Mouse (Mus musculus) forebrain, embryonic 13.5 days (tissue): ENCODE measurements at regions not wholly inside any gene's neighbourhood (a gene's known extent, or its start where the extent isn't known, plus 50 kb on each side); places are given as distances from the start of the nearest gene placed in this dataset.
"Not testable (repeated sequence)": the region's sequence is repeated elsewhere in the genome, so short reads cannot be mapped to it uniquely, and the experiment has no call there.

Experiments
- ATAC-seq: fragments of 200-750 bp; cut with Nextera tagmentation; 2 replicates; pipeline ENCODE4 v1.8.0; 2017
- H3K27ac ChIP-seq: fragments of 300-500 bp; sonication (generic); 2 replicates; pipeline ENCODE4 v1.5.1; 2015; ENCODE audit warnings: inconsistent platforms, mild to moderate bottlenecking, moderate library complexity
- H3K27me3 ChIP-seq: fragments of 300-500 bp; sonication (generic); 2 replicates; pipeline ENCODE4 v1.6.1; 2015; ENCODE audit warnings: mild to moderate bottlenecking, inconsistent platforms
- H3K36me3 ChIP-seq: fragments of 300-500 bp; sonication (generic); 2 replicates; pipeline ENCODE4 v1.6.1; 2015; ENCODE audit warnings: mild to moderate bottlenecking, inconsistent platforms; ENCODE audit not compliant: poor library complexity, severe bottlenecking
- H3K4me1 ChIP-seq: fragments of 300-500 bp; sonication (generic); 2 replicates; pipeline ENCODE4 v1.6.1; 2015; ENCODE audit warnings: inconsistent platforms
- H3K4me2 ChIP-seq: fragments of 300-500 bp; sonication (generic); 2 replicates; pipeline ENCODE4 v1.6.1; 2015; ENCODE audit warnings: inconsistent platforms, mild to moderate bottlenecking, moderate library complexity
- H3K4me3 ChIP-seq: fragments of 300-500 bp; sonication (generic); 2 replicates; pipeline ENCODE4 v1.5.1; 2015; ENCODE audit warnings: mild to moderate bottlenecking, inconsistent platforms
- H3K9ac ChIP-seq: fragments of 300-500 bp; sonication (generic); 2 replicates; pipeline ENCODE4 v1.6.1; 2015; ENCODE audit warnings: mild to moderate bottlenecking, inconsistent platforms
- H3K9me3 ChIP-seq: fragments of 300-500 bp; sonication (generic); replicated peaks from 2 replicates; pipeline ENCODE4 v1.6.1; 2016; ENCODE audit warnings: inconsistent platforms
- WGBS: fragments of 180-500 bp; shearing (Covaris S2); methylation state at CpG from one replicate; pipeline ENCODE4 v1.1.7; 2015; 5-methylcytosine and 5-hydroxymethylcytosine counted together

DNA sequence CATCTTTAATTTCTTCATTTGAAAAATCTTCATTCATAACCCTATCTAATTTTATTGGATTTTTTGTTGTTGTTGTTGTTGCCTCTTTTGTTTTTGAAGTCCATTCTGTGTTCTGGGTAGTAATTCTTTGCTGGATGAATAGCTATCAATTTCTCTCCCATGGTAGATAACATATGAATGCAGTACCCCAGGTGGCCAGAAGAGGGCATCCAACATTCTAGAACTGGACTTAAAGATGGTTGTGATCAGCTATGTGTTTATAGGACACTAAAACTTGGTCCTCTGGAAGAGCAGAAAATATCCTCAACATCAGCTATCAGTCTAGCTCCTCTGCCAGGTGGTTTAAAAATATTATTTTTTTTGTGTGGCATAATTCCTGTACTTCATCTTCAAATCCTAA, 73.0 kb downstream of the Prl2c3 start:
- not testable (repeated sequence) for H3K4me2 ChIP-seq, ATAC-seq, H3K9me3 ChIP-seq, H3K4me1 ChIP-seq, H3K27me3 ChIP-seq, H3K36me3 ChIP-seq, H3K4me3 ChIP-seq, H3K27ac ChIP-seq, H3K9ac ChIP-seq

DNA sequence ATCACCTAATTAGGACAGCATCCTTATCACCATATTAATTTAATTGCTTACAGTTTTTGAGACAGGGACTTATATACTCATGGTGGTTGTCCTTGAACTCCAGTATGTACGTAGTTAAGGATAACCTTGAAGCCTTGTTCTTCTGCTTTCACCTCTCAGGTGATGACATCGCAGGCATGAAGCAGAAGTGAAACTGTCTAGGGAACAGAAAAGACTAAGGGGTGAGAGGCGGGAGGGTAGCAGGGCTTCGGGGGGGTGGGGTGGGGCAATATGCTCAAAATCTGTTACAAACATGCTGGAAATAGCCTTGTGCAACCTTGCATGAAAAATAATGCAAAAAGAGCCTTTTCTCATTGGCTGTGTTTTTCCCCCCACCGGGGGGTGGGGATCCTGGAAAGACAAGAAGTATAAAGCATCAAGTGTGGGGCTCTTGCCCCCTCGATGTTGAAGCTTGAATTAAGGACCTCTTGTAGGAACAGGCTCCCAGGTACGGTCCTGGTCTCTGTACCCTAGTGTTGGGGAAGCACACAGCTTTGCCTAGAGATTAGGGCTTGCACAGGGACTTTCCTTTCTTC, 81.8 kb downstream of the Prl2c3 start:
- WGBS: 92% methylated on average over 7 of the region's 7 CpGs
- not testable (repeated sequence) for H3K27me3 ChIP-seq, H3K4me3 ChIP-seq

DNA sequence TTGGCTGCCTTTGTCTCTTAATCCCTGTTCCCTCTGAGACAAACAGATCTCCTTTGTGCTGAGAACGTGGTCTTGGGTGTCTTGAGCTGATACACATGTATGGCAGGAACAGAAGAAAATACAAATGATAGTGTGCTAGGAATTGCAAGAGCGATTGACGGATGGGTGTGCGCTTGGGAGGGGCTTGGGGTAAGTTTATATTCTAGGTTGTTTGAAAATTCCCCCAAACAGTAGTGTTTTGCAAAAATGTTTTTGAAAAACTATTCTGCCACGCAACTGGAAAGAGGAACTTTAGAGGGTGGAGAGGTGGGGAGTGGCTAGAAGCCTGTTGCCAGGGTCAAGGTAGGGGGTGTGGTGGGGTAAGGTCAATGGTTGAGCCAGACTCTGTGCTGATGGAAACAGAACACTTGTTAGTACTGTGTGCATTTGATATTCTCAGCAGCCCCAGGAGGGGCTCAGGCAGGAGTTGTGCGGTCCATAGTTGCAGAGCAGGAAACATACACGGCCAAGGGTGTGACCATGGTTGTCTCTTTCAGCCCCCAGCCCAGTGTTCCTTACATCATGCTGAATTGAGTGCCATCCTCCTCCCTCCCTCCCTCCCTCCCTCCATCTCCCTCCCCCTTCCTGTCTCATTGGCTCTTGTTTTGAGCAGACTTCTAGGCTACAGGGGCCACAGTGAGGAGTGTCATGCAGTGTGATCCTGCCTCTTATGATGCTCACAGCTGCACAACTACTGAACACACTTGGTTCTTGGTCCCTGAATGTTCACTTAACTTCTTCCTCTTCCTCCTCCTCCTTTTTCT, 88.2 kb downstream of the Prl2c3 start:
- Histone ChIP-seq H3K36me3 (no peaks in the 10 kb centered on the region), H3K9ac (no peak overlapping the region), H3K4me3 (no peak overlapping the region), H3K27ac (no peak overlapping the region), H3K9me3 (no peaks in the 10 kb centered on the region), H3K27me3 (no peaks in the 10 kb centered on the region), H3K4me2 (no peak overlapping the region), H3K4me1 (no peaks in the 10 kb centered on the region)
- 58% methylated on average over 7 of the region's 7 CpGs for WGBS
- no peak for ATAC-seq

More for the DNA sequence above, 81.8 kb downstream of the Prl2c3 start:
- not testable (repeated sequence) for H3K36me3 ChIP-seq, H3K9ac ChIP-seq, H3K4me1 ChIP-seq, H3K27ac ChIP-seq, ATAC-seq, H3K9me3 ChIP-seq, H3K4me2 ChIP-seq

DNA sequence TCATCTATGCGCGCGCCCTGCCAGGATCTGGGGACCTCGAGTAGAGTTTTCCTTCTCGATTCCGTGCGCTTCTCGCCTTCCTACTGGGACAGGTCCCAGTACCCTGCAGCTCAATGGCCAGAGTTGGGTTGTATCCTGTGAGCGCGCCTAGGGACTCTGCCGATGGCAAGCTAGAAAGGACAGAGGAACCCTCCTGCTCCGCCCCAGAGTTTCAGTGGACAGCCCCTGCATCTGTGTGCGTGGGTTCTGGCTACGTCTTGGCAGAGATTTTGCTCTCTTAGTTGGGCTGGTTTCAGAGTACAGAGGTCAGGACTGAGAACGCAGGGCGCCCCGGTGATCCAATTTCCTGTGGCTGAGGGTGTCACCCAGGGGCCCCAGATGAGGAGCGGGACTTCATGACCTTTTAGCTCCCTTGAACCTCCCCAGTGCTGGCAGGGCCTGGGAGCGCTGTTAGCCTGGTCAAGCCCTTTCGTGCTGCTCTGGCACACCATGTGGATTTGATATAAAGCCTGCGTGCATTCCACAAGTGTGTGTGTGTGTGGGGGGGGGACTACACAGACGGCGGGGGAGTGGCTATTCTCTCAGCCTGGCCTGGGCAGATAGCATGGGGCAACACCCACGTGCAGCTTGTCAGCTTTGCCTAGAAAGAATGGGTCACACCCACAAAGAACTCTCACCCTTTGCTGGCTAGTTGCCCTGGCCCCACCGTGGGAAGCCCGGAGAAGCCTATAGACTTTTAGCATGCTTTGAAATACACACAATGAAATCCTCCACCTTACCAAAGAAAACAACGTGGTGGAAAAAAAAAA, 96.9 kb downstream of the Prl2c3 start:
- 2% methylated on average over 15 of the region's 27 CpGs for WGBS
- not testable (repeated sequence) for H3K4me1 ChIP-seq, H3K27me3 ChIP-seq, H3K27ac ChIP-seq, H3K9ac ChIP-seq, H3K9me3 ChIP-seq, H3K36me3 ChIP-seq, H3K4me2 ChIP-seq, H3K4me3 ChIP-seq
- ATAC-seq: peak; percentile 23

DNA sequence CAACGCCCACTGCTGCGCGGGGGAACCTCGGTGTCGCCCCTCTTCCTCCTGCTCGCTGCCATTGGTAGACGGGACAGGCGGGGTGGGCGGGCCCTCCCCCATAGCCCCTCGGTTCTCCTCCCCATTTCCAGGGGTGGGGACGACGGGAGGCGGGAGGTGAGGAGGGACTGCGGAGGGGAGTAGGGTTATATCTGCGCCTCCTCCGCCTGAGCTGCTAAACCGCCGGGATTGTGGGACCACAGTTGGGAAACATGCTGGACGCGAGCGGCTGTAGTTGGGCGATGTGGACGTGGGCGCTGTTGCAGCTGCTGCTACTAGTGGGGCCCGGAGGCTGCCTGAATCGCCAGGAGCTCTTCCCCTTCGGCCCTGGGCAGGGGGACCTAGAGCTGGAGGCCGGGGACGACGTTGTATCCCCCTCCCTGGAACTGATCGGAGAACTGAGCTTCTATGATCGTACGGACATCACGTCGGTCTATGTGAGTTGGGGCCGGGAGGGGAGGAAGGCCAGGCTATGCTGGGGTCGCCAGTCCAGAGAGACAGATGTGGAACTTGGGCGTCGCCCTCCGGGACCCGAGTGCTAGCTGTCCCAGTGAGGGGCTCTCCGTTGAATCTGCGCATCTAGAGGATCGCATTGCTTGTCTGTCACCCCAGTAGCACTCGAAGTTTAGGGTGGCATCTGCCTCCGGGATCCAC, 97.6 kb downstream of the Prl2c3 start:
- under 1% methylated on average over 26 of the region's 46 CpGs for WGBS
- not testable (repeated sequence) for H3K27ac ChIP-seq, H3K9me3 ChIP-seq, H3K9ac ChIP-seq, H3K27me3 ChIP-seq, H3K36me3 ChIP-seq, H3K4me1 ChIP-seq
- ATAC-seq: peak; percentile 80
- Histone ChIP-seq H3K4me2 (peak overlapping the region; percentile 48), H3K4me3 (peak overlapping the region; percentile 24; the same call in 1 of the 2 replicates)

DNA sequence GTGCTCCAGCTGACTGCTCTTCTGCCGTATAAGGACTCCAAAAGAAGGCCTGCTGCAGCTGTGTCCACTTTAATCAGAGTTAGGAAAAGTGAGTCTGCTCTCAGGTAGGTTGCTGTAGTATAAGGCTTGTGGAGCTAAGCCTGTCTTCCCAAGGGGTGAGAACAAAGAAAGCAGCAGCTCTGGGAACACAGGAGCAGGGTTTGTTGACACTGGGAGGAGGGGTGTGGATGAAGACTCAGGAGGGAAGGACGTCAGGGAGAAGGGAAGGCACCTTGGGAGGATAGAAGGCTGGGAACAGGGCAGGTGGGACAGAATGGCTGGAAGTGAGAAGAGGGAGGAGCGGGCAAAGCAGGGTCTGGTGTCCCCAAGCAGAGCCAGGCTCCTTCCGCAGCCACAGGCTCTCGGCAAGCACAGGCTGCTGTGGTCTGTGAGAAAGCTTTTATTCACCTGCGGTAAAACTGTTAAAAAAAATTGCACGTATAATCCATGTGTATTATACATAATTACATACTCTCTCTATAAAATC, 106.2 kb downstream of the Prl2c3 start:
- H3K4me1 ChIP-seq, ATAC-seq, H3K27me3 ChIP-seq, H3K4me3 ChIP-seq, H3K9me3 ChIP-seq, H3K9ac ChIP-seq, H3K4me2 ChIP-seq, H3K36me3 ChIP-seq, H3K27ac ChIP-seq: not testable (repeated sequence)
- WGBS: 55% methylated on average over 6 of the region's 7 CpGs

DNA sequence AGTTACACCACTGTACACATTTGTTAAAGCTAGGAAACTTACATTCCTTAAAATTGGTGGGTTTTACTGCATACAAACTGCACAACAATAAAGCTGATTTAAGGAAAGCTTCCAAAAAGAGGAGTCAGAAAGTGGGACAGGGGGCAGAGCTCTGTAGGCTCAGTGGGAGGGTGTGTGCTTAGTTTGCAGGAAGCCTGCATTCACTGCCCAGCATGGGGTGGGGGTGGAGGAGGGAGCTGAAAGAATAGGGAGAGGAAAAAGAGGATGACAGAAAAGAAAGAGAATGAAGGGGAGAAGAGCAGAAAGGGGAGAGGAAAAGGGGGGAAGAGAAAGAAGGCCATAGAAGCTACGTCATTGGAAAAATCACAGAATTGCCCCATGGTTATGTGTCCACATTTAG, 111.1 kb downstream of the Prl2c3 start:
- H3K4me2 ChIP-seq, H3K27ac ChIP-seq, H3K4me3 ChIP-seq, H3K4me1 ChIP-seq, H3K9ac ChIP-seq, H3K9me3 ChIP-seq, ATAC-seq, H3K36me3 ChIP-seq, H3K27me3 ChIP-seq: not testable (repeated sequence)
- no CpG with 5 or more reads among the region's 1 CpGs for WGBS

DNA sequence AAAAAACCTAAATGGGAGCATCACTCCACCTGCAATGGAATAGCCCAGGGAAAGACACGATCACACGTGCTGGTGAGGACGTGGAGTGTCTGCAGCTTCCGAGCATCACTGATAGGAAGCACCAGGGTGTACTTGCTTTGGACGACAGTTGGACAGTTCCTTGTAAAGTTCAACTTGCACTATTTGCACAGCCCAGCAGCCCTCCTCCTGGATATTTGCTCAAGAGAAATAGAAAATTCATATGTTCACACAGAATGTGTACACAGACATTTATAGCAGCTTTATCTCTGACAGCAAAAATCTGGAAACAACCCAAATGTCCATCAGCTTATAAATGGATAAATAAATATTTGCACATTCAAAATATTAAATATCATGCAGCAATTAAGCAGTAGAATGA, 111.7 kb downstream of the Prl2c3 start:
- not testable (repeated sequence) for H3K4me1 ChIP-seq, H3K36me3 ChIP-seq, H3K9ac ChIP-seq, H3K9me3 ChIP-seq, ATAC-seq, H3K27me3 ChIP-seq, H3K4me3 ChIP-seq, H3K4me2 ChIP-seq, H3K27ac ChIP-seq
- WGBS: 81% methylated on average over 3 of the region's 5 CpGs

DNA sequence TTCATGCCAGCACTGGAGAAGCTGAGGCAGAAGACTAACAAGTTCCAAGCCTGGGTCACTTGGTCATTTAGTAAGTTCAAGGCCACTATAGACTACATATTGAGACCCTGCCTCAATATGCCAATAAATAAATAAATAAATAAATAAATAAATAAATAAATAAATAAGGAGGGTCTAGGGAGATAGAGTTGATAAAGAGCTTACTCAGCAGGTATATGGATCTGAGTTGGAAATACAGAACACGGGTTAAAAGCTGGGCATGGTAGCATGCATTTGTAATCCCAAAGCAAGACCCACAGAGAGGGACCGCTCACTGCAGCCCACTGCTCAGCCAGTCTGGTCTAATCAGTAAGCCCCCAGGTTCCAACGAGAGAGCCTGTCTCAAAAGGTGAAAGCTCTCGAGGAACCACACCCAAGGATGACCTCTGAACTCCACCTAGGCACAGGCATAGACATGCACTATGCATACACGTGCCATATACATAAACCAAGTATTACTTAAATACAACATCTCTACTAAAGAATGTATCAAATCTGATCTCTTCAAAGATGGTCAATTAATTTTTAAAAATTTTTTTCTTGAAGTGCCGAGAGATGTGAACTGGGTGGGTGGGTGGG, 115.4 kb downstream of the Ero1lb start:
- H3K36me3 ChIP-seq, H3K9me3 ChIP-seq: not testable (repeated sequence)
- 85% methylated on average over 4 of the region's 6 CpGs for WGBS

DNA sequence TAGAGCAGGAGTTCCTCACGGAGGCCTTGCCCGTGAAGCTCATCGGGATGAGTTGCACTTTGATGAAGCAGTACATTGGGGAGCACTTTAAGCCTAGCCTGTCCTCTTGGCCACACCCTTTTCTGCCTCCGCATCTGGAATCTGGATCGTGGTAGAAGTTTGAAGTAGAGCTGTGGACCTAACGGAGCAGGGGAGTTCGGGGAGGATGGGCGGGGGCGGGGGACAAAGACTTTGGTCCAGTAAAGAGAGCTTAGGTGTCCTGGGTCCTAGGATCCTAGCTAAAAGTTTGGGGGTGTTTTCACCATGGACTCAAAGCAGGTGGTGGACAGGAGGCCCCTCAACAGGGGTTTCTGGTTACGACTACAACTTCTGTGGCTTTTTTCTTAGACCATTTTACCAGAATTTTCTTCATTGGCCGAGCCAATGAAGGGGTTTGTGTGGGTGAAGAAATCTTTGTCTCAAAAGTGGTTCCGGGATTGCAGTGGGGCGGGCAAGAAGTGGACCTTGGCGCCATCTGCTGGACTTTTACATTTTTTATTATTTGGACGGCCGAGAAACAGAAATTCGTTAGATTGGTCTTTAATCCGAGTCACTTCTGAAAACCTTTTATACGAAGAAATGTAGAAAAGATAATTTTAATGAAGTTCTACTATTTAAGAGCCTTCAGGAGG, 114.7 kb downstream of the Ero1lb start:
- not testable (repeated sequence) for H3K4me3 ChIP-seq, H3K4me1 ChIP-seq, H3K27ac ChIP-seq, H3K9me3 ChIP-seq, H3K27me3 ChIP-seq, H3K36me3 ChIP-seq, H3K9ac ChIP-seq
- peak; percentile 75 for ATAC-seq
- WGBS: 13% methylated on average over 19 of the region's 19 CpGs
- H3K4me2 ChIP-seq: peak overlapping the region; percentile 39

More for the DNA sequence above, 115.4 kb downstream of the Ero1lb start:
- peak; percentile 72 for ATAC-seq
- H3K4me2 ChIP-seq, H3K27ac ChIP-seq, H3K27me3 ChIP-seq, H3K9ac ChIP-seq, H3K4me3 ChIP-seq, H3K4me1 ChIP-seq: not testable (repeated sequence)

DNA sequence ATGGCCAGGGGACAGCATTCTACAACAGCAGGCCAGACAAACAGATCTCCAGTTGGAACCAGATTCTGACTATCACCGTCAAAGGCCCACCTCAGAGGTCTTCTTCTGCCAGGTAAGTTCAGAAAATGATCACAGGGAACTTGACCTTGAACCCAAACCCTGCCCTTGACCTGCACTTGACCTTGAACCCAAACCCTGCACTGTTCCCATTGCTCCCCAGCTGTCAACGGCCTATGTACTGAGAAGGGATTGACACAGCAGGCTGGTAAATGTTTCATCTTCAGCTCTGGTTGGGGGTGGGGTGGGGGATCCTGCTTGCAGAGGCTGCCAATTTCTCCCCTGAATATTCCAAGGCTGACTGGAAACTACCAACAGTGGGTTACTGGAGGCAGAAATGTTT, 111.7 kb downstream of the Ero1lb start:
- Histone ChIP-seq H3K9me3 (no peaks in the 10 kb centered on the region), H3K4me3 (no peak overlapping the region), H3K9ac (no peak overlapping the region), H3K4me2 (no peak overlapping the region), H3K27me3 (no peaks in the 10 kb centered on the region), H3K4me1 (no peaks in the 10 kb centered on the region), H3K36me3 (no peaks in the 10 kb centered on the region), H3K27ac (no peak overlapping the region)
- 95% methylated on average over 2 of the region's 2 CpGs for WGBS
- no peak for ATAC-seq
